Mouse (Mus musculus) cerebellum, adult 2 months (tissue): ENCODE results near the gene Gpatch2l.

Source experiments
- CTCF ChIP-seq: fragments of 200-500 bp; IDR thresholded peaks from 2 replicates; pipeline ENCODE4 v1.5.1; 2011; ENCODE audit warnings: low read depth, mild to moderate bottlenecking, control low read depth, low read length, moderate library complexity, borderline replicate concordance; ENCODE audit not compliant: insufficient read depth
- POLR2A ChIP-seq: fragments of 200-500 bp; IDR thresholded peaks from 2 replicates; pipeline ENCODE4 v1.6.1; 2011; ENCODE audit warnings: low read length, control low read depth, borderline replicate concordance; ENCODE audit not compliant: insufficient read depth

DNA sequence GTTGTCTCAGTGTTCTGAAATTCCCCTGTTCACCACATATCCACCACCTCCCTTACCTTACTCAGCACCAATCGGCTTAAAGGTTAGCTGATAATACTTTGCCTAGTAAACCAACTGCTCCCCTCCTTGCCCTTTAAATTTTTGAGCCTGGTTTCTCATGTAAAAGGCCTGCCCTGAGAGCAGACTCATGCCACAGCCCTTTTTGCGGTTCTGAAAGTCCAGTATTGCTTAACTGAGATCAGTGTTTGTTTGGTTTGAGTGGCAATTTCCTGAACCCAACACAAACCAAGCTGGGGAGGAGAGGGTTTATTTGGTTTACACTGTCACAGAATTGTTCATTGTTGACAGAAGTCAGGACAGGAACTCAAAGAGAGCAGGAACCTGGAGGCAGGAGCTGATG lies 2.9 kb upstream of the Gpatch2l start:
- no peak for TF ChIP-seq POLR2A
- no peak for TF ChIP-seq CTCF
